Mouse (Mus musculus): ENCODE measurements at regions not wholly inside any gene's neighbourhood (a gene's known extent, or its start where the extent isn't known, plus 50 kb on each side); places are given as distances from the start of the nearest gene placed in this dataset.

- TF ChIP-seq CTCF (IDR thresholded peaks at IDR 0.05; ENCODE audit: borderline replicate concordance, extremely low read depth, insufficient read depth, insufficient read length) (no peak), POLR2A (IDR thresholded peaks at IDR 0.05; ENCODE audit: borderline replicate concordance, extremely low read depth, insufficient read depth, insufficient read length, poor library complexity, severe bottlenecking) (no peak)
Measured at GRCm38 (mm10) chr6:107237692-107238091, 291.9 kb upstream of the Lrrn1 start.

Measured in brain, embryonic 14.5 days (tissue).